Mouse (Mus musculus) spleen, postnatal 4 days (tissue): ENCODE data around the gene Lin7b.
"Not testable (repeated sequence)": the region's sequence is repeated elsewhere in the genome, so short reads cannot be mapped to it uniquely, and the experiment has no call there.

Experiments
- DNase-seq, 2 experiments: peaks; one replicate each; pipeline ENCODE4 v3.0.0; 2022; ENCODE audit warnings: low spot score in 2 of 2

The Lin7b gene

DNA sequence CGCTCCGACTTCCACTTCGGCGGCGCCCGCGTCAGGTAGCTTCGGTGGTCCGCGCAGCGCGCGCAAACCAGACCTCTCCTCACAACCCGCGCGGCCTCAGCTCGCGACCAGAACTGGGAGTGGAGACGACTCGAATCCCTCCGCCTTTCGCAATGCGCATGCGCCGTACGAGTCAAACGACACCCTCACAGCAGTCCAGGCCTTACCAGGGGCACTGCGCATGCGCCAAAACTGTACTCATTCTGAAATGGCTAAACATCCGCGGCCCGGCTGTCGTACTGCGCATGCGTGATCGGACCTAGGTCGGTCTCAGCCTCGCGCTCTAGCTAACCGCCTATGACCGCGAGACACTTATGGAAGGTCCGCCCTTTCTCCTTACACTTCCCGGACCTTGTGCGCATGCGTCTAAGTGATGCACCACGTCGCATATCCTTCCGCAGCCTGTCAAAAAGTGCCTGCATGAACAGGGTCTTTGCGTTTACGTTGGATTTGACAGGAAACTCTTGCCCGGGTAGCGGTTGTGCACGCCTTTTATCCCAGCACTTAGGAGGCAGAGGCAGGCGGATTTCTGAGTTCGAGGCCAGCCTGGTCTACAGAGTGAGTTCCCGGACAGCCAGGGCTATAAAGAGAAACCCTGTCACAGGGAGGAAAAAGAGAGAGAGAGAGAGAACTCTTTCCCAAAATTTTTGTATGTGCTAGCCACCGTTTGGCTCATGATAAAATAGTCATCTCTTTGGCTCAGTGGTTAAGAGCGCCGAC lies 25.4 kb upstream of the Lin7b start, which contains the start of gene Snrnp70:
Gene Snrnp70, minus strand, starts transcription at position 165 of the 759 bp plus-strand sequence.
- DNase-seq, result peak; percentile 100

DNA sequence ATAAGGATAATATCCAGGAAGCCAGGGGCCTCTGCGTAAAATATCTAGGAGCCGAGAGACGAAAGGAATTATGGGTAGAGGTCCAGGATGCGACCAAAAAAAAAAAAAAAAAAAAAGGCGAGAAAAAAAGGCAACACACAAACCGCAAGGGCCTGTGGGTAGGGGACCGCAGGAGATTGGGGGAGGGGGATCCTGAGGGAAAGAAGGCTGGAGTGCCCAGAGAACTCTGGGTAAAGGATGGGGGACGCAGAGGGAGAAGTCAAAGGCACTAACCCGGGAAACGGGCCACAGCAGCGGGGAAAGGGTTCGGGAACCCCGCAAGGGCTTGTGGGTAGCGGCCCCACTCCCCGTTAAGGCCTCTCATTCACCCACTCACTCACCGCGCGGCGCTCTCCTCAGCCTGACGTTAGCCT lies 24.8 kb upstream of the Lin7b start:
- no peak for DNase-seq

DNA sequence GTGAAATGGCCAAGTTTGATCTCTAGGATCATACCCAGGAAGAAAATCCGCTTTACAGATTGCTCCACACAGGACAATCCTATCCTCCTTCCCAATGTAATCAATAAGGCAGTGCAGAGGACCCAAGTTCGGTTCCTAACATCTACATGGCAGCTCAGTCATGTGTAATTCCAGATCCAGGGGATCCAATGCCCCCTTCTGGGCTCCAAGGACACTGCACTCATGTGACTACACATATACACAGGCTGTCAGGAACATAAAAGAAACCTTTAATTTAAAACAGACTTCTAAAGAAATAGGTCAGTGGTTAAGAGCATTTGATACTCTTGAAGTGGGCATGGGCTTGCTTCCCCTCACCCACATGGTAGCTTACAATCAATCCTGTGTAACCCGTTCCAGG lies 15.7 kb upstream of the Lin7b start:
- DNase-seq, result no peak

DNA sequence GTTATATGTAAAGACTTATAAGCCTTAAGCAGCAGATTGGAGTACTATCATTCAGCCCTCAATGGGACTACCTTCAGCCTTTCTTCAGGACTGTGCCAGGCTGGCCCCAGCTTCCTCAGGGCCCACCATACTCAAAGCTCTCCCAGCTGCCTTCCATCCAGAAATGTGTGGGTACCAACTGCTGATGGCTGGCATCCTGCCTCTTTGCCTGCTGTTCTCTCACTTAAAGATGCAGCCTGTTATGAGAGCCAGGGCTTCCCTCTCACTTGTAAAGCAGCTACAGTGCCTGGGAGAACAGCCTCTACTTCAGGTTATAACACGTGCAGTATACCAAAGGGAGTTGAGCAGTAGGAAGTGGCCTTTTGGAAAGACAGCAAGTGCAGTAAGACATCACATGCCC lies 5.7 kb upstream of the Lin7b start:
- DNase-seq, result no peak

DNA sequence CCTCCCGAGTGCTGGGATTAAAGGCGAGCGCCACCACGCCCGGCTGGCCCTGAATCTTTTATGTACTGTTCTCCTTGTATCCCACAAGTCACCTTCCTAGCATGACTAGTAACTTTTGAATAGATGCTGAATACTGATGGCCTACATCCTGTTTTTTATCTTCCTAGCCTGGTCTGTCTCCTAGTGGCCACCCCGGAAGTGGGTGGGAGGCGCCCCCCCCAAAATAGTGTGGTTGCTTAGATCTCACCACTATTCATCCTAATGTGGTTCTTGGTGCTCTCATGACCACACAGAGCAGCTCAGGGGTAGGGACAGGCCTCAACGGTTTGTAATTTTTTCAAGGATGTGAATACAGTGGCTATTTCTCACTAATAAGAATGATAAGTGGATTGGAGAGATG lies 4.2 kb upstream of the Lin7b start:
- DNase-seq, result no peak

DNA sequence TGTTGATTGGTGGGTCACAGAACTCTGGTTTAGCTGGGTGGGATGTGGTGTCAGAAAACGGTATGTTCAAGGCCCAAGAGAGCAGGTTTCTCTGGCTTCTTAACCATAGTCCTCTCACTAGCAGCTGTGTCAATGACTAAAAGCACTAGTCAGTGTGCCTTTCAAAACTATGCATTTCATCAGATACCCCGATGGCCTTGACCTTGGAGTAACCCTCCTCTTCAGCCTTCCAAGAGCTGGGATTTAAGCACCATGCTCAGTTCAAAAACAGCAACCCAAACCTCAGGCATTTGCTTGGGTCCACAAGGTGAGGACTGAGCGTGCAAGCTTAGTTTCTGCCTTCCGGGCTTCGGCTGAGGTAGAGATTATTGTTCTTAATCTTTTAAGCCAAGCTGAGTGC lies 2.0 kb upstream of the Lin7b start:
- no peak for DNase-seq

DNA sequence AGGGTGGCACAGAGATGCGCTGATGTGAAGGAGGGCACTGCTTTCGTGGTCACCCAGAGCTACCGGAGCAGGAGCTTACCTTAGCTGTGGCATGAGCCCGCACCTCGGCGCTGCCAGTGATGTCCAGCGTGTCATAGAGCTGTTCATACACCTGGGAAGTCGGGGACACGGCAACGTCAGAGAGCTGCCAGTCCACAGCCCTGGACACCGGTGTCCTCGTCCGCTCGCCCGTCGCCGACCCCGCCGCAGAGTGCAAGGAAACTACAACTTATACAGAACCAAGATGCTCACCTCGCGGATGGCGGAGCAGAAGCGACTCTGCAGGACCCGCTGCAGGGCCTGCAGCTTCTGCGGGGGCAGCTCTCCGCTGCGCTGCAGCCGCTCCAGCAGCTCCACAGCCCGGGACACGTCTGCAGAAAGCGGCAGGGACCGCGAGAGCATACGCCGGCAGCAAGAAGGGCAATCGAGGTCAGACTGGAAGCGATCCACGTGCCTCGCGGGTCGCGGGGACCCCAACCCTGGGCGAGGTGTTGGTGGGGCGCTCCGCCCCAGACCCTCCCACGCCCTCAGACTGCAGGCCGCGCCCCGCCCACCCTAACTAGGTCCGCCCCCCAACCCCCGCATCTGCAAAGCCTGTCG lies 428 bp downstream of the Lin7b start:
- DNase-seq, result no peak

DNA sequence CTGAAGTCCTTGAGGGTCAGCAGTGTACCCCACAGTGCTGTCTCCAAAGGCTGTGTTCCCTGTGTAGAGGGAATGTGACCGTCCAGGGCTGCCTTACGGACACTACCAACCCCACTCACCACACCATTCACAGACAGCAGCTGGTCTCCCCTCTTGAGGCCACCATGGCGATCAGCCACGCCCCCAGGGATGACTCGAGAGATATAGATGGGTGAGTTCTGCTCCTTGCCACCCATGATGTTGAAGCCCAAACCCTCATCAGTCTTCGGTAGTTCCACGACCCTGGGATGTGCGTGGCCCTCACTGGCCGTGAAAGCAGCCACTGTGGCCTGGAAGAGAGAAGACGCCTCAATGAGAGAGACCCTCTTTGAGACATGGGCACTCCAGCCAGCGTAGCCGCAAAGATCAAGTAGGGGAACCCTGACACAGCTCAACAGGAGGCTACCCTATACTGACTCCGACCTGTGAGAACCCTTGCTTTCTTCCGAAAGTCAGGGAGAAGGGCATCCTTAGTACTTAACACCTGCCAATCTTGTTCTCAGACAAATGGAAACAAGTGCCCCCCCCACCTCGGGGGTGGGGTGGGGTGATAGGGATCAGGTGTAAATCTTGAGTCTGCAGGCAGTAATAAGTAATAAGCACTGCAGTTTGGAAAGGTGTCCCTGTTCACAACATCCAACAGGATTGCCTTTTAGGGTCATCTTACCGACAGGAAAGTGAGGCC lies 1.2 kb downstream of the Lin7b start:
- no peak for DNase-seq

DNA sequence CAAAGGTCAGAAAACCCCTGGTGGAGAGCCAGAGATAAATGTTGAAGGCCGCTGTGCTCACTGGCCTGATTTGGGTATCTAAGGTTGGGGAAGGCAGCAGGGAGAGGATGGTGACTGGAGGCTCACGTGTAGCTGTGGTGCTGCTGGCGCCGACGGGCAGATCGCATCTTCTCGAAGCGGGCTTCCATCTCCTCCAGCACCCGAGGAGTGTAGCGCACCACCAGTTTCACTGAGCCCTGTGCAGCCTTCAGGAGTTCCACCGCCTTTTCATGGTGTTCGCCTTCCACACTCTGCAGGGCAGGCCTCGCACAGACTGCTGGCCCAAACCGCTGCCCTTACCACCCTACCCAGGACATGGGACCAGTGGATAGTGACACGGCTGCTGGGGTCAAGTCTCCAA lies 2.2 kb downstream of the Lin7b start:
- DNase-seq, result no peak

DNA sequence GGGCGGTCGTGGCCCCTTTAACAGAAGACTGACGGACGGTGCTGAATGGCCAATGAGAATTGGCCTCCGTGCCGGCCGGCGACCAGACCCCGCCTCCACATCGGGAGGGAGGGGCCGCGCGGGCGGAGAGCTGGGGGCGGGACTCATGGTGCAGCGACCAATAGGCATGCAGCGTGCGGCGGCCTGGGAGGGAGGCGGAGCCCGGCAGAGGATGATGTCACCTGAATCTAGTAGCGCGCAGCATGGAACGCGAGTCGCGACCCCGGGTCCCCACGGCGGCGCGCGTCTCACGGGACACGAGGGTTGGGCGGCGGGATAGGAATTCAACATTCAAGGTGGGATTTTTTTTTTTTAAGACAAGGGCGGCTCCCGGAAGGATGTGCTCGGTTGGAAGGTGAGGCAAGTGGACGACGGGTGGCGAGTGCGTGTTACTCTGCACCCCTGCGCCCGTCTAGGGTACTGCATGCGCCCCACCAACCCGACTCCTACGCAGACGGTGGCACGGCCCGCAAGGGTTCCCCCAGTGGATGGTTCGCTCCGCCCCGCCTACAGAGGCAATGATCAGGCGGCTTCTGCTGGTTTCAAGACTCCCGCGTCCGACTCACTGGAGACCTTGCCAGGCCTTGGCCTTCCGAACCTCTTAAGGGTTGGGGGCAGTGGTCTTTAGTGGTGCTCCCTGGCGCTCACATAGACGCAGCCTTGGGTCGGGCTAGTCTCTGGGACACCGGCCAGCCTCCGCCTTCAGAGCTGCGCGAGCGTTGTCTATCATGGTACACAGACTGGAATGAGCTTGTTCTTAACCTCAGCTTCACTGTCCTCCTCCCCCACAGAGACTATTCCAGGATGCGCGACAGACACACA lies 3.1 kb downstream of the Lin7b start:
- DNase-seq, result peak; percentile 97 to 99

DNA sequence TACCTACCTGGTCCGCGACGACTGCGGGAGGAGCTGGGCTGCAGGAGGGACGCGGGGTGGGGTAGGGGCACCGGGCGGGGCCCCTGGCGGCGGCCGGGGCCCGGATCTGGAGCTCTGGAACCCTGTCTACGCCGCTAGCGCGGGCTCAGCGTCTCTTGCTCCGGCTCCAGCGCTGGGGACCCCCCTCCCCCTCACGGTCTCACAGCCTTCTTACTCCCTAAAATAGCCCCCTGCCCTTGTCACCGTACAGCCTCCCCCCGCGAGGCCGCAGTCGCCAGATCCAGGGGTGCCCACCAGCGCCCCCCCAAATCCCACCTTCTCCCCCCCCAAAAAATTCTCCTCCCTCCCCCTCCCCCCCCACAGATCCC lies 3.7 kb downstream of the Lin7b start, which contains the start of gene Ppfia3:
Gene Ppfia3, minus strand, starts transcription at position 368 of the 368 bp plus-strand sequence.
- DNase-seq, result no peak

DNA sequence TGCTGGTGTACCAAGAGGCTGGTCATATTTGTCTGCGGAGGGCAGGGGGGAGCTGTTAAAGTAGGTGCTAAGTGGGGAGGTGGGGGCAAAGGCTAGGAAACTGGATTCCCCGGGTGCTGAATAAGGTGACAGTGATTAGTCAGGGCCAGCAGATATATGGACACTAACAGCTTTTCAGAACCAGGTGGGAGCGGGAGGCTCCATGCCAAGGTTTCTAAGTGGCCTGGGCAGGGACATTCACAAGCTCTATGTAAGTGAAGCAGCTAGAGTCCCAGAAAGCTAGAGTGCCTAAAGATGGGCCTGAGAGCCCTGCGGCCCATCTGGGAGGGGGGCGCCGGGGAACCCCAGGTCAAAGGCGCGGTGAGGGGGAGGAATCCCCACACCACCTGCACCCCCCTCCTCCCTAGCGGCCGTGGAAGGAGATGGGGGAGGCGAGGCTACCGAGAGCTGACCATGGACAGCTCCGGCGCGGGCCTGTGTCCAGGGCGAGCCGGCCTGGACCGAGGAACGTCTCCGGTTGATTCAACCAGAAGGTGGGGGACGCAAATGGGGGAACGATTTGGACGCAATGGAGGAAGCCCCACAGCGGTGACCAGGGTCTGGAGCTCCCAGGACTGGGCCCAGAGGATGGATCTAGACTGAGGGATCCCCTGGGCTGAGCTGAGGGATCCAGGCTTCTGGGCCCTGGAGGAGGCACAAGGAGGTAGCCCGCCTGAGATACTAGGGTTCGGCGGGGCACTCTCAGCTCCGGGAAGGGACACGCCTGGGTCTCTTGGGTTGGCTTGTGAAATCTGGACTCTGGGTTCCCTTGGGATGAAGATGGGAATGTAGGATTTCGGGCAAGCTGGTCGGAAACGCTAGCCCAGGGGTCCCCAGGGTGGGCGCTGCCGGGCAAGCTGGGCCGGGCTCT lies 4.4 kb downstream of the Lin7b start:
- no peak for DNase-seq

DNA sequence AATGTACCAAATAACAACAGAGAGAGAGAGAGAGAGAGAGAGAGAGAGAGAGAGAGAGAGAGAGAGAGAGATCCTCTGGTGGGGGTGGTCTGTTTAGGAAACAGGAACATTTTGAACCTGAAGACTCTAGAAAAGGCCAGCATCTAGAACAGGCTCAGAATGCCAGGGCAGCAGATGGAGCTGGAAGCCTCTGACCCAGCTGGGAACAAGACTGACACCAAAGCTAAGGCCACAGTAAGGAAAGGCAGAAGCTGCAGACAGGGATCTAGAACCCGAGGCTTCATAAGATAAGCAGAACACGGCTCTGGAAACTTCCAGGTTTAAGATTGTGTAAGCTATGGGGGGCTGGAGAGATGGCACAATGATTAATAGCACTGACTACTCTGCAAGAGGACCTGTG lies 6.4 kb downstream of the Lin7b start:
- no peak for DNase-seq

DNA sequence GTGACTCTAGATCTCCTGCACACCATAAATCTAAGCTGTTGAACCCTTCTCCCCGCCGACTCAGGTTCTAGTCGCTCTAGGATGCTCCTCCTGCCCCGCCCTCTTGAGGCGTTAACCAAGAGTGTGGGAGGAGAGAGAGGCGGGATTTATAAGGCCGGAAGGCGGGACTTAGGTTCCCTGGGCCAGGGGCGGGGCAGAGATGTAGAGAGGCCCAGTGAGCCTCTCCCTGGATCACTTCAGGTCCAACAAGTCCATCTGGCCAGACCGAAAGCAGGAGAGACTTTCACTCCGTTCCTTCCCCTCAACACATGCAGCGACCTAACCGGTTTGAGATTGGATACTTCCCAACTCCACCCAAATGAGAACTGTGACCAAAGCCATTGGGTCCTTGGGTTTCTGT lies 7.6 kb downstream of the Lin7b start:
- peak; percentile 54 to 72 for DNase-seq

DNA sequence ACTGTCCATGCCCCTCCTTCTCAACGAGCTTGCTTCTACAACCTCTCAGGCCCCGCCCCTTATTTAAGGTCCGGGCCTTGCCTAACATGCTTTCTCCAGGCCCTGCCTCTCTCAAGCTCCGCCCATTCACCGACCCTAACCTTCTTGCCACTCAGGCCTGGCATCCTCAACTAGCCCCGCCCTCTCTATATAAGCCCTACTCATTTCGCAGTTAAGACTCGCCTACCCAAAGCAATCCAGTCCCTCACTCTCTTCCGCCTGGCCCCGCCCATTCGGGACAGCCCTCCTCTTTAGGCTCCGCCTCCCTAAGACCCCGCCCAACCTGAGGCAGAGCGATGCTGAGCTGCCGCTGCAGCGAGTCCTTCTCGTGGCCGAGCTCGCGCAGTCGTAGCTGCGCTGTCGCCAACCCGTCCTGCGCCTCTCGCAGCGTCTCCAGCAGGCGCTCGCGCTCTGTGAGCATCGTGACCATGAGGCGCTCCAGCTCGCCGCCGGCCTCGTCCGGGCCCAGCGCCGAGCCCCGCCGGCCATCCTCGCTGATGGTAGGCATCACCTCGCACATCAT lies 9.1 kb downstream of the Lin7b start:
- peak; percentile 76 to 85 for DNase-seq

DNA sequence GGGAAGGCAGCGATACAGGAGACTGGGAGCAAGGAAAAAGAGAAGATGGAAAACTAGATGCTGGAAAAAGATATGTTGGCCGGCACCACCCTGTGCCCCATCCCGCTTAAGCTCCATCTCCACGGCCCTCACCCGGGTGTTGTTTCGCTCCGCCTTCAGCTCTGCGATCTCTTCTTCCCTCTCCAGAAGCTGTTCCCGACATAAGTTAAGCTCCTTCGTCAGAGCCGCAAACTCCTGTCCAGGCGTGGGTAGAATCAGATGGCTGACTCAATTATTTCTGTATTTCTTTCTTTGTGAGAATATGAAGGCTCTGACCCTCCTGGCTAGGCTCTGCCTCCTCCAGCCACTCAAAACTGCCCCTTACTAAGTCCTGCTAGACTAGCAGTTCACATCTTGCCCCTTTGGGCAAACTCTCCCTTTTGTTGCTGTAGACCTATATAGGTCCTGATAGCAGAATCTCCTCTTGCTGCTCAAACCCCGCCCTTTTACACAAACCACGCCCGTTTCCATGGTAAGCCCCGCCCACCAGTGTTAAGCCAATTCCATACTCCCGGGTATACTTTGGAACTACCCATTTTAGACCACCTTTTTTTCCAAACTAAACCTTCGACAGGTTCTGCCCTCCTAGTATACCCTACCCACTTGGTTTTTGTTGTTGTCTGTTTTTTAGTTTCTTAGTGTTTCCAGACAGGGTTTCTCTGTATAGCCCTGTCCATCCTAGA lies 9.8 kb downstream of the Lin7b start:
- no peak for DNase-seq

DNA sequence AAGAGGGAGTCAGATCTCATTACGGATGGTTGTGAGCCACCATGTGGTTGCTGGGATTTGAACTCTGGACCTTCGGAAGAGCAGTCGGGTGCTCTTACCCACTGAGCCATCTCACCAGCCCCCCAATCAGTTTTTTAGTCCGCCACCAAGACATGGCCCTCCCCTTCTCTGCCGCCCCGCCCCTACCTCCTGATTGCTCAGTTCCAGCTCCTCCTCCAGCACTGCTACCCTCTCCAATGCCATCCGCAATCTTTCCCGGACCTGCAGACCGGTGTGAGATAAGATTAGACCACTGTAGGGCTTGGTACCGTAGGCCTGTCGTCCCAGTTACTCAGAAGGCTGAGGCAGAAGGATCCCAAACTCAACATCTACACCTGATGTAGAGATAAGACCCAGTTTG lies 11.3 kb downstream of the Lin7b start:
- not testable (repeated sequence) for DNase-seq

DNA sequence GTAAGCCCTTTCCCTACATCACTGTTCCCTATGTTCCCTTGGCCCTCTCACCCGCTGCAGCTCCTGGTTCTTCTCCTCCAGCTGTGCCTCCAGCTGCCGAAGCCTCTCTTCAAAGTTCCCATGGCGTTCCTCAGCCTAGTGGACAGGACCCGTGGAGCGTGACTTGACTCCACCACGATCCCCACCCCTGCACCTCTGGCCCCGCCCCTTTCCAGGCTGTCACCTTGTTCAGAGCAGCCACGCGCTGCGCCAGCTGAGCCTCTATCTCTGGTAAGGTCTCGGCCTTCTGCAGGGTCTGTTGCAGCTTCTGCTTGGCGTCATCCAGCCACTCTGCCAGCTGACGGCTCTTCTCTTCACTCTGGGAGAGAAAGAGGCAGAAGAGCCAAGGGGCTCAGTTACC lies 14.3 kb downstream of the Lin7b start:
- no peak for DNase-seq

DNA sequence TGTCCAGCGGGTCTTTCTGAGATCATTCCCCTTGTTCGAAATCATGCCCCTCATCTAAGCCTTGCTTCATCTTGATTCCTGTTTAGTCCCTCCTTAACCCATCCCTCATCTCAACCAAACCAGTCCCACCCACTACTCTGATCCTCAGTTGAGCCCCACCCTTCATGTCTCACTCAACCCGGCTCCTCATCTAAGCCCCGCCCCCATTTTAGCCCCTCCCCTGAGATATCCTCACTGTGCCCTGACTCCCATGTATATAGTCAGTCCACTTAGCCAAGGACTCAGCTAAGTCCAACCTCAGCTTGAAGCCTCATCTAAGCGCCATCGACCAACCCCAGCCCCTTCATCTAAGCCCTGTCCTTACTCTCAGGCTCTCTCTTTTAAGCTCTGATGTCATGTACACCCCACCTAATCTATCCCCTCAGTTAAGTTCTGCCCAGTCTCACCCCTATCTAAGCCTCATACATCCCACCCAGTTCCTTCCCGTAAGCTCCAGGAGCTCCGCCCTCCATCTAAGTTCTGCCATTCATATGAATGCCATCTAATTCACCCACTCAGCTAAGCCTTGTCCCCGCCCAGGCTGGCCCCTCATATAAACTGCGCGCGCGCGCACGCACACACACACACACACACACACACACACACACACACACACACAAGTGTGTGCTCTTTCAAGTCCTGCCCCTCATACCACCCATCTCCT lies 14.9 kb downstream of the Lin7b start:
- DNase-seq, result no peak
